Mouse (Mus musculus): ENCODE data around the gene Sgpp1. TPM values are rescaled to one million over a fixed set of nuclear protein-coding genes. Genes with fewer than 3 reads are reported as not detected.
"Not testable (repeated sequence)": the region's sequence is repeated elsewhere in the genome, so short reads cannot be mapped to it uniquely, and the experiment has no call there.

The Sgpp1 gene
- total RNA-seq, 2 experiments from 2014 or later, result 17.9 TPM

DNA sequence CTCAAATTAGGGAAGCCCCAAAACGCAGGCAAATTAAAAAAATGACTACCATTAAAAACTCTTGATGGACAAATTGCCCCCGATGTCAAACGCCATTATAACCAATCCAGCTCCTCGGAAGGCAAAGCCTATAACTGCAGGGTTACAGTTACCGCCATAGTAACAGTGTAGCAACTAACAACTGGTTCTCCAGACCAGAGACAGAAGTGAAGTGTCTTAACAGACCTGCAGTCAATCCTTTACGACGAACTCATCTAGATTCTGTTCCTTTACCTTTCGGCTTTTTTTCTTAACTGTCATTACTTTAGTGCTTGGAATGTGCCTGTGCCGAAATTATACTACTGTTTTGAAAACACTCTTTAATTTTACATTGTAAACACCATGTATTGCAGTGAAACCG, 1.4 kb downstream of the Sgpp1 start:
- intact Hi-C loops (cut with DNase I), result loop anchor here (5.0 kb wide), 1 partner anchor 38 kb away; no protein-coding TSS in a partner anchor
- no peak for DNase-seq

DNA sequence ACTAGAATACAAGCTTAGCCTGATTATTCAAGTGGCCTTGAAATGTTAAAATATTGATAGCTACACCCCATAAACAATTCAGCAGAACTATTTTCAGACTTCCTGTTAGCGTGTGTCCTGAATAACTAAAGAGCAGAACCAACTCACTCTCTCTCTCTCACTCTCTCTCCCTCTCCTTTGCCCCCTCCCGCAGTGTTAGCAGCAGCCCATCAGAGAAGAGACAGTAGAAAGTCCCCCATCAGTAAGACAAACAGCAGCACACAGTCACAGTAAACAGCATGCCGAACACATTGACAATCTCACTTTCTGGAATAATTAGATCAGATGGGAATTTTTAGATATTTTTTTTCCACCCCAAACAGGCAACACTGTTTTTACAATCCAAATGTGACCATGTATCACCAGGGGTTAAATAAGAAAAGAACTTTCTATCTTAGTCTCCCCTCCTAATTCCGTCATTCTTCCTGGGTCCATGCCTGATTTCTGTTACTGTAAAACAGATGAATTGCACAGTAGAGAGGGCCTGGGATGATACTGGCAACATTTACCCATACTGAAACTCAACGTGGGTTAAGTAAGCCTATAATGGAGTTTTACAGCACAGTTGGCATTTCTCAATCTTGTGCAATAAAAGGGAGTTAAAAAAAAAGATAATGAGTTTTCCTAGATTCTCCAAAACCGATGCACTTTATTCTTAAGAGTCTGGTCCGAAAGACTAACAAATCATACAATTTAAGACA, 2.0 kb downstream of the Sgpp1 start:
- intact Hi-C loops (cut with DNase I), result loop anchor here (5.0 kb wide), 1 partner anchor 39 kb away; no protein-coding TSS in a partner anchor
- peak in 1 of 2 experiments; percentile 22 for DNase-seq

DNA sequence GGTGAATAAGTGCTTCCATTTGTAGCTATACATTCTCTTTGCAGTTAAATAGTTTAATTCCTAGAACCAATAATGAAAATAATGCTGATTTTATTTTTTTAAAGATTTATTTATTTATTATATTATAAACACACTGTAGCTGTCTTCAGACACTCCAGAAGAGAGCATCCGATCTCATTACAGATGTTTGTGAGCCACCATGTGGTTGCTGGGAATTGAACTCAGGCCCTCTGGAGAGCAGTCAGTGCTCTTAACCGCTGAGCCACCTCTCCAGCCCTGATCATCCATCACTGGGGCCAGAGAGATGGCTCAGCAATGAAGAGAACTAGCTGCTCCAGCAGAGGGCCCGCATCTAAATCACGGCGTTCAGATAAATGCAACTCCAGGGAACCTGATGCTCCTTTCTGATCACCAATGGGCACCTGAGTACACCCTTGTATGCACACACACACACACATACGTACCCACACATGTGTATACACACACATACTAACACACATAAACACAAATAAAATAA, 3.5 kb downstream of the Sgpp1 start:
- intact Hi-C loops (cut with DNase I), result loop anchor here (5.0 kb wide), 1 partner anchor 40 kb away; no protein-coding TSS in a partner anchor
- DNase-seq, result no peak

DNA sequence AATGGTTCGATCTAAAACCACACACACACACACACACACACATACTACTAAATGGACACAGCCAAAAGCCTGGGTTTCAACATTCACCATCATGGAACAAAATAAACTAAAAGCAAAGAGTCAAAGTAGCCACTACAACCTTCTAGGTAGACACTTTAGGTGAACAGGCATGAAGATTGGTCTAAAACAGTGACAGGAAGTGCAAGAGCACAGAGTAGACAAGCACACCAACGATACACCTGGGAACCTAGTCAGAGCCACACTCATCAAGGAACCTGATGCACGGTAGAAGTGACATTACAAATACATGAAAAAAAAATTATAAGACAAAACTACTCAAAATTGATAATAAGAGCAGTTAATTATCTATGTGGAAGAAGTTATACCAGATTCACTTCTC, 4.0 kb downstream of the Sgpp1 start:
- no peak for DNase-seq
- intact Hi-C loops (cut with DNase I), result loop anchor here (5.0 kb wide), 1 partner anchor 41 kb away; no protein-coding TSS in a partner anchor

DNA sequence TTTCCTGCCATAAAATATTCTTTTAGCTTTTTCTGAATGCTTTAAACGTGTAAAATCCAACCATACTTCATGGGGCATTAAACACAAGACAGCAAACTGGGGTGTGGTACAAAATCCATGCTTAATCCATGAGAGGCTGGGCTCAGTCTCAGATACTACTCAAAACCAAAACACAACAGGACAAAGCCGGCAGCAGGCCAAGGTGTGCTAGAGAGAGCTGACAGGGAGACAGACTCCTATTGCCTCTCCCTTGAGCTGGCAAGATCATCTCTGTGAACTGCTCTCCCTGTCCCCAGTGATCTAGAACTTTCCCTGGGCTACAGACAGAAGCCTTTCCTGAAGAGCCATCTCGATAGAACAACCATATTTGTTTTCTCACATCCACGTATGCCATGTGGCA, 5.1 kb downstream of the Sgpp1 start:
- no peak for DNase-seq
- intact Hi-C loops (cut with DNase I), result loop anchor here (5.0 kb wide), 1 partner anchor 42 kb away; no protein-coding TSS in a partner anchor

DNA sequence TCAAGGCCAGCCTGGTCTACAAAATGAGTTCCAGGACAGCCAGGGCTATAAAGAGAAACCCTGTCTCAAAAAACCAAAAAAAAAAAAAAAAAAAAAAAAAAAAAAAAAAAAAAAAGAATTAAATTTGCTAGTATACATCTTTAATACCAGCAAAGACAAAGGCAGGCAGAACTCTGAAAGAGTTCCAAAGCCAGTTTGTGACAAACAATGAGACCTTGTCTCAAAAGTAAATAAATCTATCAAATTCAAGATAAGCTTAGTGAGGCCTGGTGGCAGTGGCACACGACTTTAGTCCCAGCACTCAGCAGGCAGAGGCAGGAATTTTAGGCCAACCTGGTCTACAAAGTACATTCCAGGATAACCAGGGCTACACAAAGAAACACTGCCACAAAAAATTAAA, 5.7 kb downstream of the Sgpp1 start:
- intact Hi-C loops (cut with DNase I), result loop anchor here (5.0 kb wide), 1 partner anchor 42 kb away; no protein-coding TSS in a partner anchor
- DNase-seq, result no peak

DNA sequence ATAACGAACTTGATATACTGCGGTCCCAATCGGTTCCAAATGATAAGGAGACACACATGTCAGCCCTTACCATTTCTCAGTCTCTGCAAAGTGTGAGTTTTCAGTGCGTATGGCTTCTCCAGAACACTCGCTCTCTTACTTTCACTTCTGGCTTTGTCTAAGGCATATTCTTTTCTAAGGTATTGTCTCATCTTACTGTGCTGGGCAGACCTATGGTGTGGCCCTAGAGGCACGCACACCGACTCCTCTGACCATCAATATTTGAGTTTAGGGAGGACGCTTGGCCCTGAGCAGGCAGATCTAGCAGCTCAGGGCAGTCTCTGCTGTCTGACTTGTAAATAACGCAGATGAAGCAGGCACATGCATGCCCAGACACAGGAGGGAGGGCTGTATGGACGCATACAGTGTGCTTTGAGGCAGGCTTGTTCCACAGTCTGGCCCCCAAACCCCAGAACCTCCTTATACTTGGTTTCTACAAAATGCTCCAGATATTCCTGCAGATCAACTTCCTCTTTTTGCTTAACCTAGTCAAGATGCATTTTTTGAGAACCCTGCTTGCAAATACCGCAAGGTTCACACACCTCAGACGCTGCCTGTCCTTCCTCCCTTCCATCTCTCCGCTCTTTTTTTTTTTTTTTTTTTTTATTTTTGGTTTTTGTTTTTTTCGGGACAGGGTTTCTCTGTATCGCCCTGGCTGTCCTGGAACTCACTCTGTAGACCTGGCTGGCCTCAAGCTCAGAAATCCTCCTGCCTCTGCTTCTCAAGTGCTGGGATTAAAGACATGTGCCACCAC, 8.0 kb downstream of the Sgpp1 start:
- no peak for DNase-seq
- intact Hi-C loops (cut with DNase I), result no loop called here

DNA sequence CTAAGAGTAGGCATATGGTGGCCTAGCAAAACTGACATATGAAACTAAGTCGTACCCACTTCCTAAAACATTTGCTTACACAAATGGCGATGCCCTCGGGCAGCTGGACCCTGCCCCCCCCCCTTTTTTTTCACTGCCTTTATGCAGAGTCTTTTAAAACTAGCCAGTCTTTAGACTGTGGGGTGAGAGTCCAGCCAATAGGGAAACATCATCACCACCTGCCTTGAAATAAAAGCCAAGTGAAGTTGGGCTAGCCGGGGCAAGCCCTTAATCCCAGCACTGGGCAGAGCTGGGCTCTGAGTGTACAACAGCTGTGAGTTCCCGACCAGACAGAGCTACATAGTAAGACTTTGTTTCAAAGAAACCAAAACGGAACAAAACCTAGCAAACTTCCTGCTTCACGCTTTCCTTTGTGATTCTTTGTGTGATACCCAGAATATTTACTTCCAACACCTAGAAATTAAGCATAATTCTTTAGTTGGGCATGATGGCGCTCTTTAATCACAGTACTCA, 9.1 kb downstream of the Sgpp1 start:
- intact Hi-C loops (cut with DNase I), result no loop called here
- no peak for DNase-seq

DNA sequence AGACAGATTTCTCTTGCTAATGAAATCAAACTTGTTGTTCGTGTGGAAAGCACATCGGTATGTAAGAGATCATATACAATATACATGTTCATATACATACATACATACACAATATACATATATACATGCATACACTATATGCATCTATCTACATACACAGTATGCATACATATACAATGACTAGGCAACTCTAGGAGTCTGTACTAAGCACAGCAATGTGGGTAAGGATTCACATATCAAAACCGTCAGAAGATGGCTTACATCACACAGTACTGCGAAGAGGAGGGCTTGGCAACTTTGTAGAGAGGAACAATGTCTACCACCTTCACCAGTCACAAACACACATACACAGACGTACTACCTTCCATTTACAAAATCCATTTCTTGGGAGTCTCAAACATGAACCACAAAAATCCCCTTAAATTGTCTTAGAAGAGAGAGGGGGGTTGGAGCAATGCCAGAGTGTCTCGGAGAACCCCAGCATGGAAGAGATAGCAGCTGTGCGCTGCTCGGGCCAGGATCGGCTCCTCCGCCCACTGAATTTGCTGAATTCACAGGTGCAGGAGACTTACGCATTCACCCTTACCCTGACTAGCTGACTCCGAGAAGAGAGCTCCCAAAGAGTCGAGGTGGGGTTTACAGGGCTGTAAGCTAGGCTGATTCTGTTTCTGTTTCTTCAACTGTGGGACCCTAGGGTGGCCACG, 10.8 kb downstream of the Sgpp1 start:
- intact Hi-C loops (cut with DNase I), result no loop called here
- DNase-seq, result no peak

DNA sequence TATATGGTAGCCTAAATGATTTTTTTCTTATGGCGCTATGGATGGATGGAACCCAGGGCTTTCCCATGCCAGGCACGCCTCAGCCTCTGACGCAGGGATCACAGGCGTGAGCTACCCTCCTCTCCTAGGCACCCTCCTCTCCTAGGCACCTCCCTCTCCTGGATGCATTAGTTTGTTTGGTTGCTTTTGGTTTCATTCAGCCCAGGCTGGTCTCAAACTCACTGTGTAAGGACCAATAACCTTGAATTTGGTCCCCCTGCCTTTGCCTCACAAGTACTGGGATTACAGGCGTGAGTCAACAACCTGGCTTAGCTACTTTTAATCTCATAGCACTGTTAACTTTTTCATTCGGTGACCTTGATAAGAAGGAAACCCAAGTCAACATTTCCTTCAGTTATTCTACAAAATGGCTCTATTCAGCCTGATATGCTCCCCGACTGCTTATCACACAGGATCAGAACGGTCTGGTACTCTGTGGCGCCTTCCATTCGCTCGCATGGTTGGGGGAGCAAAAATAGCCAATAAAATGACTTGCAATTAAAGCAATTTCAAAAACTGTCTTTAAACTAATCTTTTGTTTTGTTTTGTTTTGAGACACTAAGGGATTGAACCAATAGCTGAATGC, 11.6 kb downstream of the Sgpp1 start:
- DNase-seq, result no peak
- intact Hi-C loops (cut with DNase I), result no loop called here

DNA sequence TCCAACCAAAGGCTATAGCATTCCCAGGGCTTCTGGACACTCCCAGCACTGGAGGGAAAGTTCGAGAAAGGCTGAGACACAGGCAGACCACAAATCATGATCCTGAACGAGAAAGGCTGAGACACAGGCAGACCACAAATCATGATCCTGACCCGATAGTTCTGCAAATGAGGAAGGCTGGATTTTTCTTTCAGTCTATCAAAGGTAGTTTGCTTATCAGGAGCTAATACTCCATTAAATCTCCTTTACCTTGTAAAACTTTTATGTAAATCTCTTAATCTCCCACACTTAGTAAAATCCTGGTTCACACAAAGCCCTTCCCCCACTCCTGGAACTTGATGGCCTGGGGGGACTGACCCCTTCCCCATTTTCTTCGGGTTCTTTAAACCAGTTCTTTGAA, 13.6 kb downstream of the Sgpp1 start:
- intact Hi-C loops (cut with DNase I), result no loop called here
- DNase-seq, result no peak

DNA sequence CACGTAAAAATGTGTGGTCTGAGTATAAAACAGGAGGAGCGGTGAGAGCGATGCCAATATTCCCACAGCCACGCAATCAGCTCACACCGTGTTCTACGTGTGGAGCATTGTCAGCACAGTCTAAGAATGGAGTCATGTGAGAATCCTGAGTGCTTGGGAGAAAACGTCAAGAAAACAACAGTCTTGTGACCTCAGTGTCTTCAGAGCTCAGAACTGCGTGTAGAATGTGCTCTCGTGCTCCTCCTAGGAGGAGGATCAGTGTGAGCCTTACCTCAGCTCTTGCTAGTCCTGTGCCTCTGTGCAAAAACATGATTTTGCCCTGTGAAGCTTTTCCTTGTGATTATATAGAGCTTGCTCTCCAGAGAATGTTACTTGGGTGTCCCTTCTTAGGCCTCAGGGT, 14.5 kb downstream of the Sgpp1 start:
- DNase-seq, result no peak
- intact Hi-C loops (cut with DNase I), result no loop called here

DNA sequence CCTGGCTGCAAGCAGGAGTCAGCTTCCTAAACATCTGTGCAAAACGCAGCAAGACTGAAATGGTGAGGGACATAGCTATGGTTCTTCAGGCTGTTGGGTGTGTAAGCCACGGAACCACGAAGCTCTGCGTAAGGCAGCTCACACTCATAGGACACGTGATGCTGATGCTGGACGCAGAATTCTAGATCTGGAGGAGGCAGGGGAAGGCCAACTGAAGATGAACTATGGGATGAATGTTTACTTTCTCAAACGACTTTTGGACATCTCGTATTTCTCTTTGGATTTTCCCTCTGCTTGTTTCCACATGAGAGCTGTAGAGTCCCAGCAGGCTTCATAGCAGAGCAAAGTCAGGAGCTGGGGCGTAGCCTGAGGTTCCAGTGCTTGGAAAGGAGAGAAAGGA, 21.9 kb downstream of the Sgpp1 start:
- no peak for DNase-seq
- intact Hi-C loops (cut with DNase I), result no loop called here

DNA sequence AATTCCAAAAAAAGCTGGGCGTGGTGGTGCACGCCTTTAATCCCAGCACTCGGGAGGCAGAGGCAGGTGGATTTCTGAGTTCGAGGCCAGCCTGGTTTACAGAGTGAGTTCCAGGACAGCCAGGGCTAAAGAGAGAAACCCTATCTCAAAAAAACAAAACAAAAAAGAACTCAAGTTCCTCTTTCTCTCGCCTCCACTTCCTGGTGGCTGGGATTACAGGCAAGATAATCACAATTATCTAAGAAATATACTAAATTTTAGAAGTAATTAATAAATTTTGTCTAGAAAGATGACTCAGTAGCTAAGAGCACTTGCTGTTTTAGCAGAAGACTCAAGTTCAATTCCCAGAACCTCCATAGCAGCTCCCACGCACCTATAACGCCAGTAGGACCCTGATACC, 22.6 kb downstream of the Sgpp1 start:
- intact Hi-C loops (cut with DNase I); DNase-seq: not testable (repeated sequence)

DNA sequence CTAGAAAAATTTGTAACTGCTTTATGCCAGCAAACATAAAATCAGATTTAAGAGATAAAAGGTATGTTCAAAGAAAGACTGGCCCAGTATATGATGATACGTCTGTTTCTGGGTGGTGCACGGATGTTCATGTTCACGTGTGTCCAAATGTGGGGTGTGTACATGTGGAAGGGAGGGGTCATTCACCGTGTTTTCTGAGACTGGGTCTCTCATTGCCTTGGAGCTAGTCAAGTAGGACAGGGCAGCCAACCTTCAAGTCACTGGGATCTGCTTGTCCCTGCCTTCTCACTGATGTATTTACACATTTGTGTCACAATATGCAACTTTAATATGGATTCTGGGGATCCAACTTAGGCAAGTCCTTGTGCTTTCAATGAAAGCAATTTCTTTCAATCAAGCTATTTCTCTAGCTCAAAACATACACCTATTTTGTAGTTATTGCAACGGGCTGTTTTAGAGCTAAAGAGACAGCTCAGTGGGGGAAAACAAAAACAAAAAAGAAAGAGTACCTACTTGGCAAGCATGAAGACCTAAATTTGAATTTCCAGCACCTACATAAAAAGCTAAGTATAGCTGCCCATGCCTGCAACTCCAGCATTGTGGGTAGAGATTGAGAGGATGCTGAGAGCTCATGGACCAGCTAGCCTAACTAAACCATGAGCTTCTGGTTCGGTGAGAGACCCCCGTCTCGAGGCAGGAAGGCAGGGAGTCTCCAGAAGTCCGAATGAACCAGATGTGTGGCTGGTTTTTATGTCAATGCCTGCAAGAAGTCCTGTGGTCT, 24.7 kb downstream of the Sgpp1 start:
- intact Hi-C loops (cut with DNase I), result no loop called here
- DNase-seq, result no peak

DNA sequence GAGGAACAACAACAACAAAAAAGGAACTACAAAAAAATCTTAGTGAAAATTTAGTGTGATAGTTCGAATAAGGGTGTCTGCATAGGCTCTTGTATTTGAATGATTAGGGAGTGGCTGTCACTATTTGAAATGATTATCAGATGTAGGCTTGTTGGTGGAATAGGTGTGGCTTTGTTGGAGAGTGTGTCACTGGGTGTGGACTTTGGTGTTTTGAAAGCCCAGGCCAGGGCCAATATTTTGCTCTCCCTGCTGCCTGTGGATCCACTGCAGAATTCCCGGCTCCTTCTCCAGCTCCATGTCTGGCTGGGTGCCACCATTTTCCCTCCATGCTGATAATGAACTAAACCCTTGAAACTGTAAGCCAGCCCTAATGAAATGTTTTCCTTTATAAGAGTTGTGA, 26.0 kb downstream of the Sgpp1 start:
- intact Hi-C loops (cut with DNase I), result no loop called here
- no peak for DNase-seq

DNA sequence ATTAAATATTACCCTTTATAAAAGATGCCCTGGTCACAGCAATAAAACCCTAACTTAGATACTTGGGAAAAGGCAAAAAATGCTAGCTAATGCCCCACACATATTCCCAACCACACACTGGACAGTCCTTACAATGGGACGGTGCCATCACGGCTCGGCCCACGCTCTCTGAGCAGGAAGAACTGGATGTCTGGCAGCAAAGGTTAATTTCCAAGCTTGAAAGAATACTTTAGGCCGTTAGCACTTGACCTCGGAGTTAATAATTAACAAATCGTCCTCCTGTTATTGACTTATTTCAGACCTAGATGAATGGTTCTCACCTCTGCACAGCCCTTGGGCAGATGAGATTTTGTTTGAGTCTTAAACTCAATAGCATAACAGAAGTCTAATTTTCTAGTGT, 28.9 kb downstream of the Sgpp1 start:
- no peak for DNase-seq
- intact Hi-C loops (cut with DNase I), result no loop called here

DNA sequence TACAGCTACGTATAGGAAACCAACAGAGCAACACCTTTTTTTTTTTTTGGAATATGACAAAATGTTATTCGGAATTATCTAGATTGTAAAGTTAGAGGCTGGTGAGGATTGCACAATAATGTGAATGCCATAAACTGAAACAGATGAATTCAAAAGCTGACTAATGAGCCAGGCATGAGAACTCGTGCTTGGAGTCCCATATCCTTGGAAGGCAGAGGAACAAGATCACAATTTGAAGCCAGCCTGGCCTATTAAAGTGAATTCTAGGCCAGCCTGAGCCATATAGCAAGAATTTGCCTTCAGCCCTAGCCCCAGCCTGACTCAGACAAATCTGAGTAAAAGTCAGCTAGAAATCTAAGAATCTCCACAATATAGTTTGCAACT, 32.8 kb downstream of the Sgpp1 start:
- no peak for DNase-seq
- intact Hi-C loops (cut with DNase I), result no loop called here

DNA sequence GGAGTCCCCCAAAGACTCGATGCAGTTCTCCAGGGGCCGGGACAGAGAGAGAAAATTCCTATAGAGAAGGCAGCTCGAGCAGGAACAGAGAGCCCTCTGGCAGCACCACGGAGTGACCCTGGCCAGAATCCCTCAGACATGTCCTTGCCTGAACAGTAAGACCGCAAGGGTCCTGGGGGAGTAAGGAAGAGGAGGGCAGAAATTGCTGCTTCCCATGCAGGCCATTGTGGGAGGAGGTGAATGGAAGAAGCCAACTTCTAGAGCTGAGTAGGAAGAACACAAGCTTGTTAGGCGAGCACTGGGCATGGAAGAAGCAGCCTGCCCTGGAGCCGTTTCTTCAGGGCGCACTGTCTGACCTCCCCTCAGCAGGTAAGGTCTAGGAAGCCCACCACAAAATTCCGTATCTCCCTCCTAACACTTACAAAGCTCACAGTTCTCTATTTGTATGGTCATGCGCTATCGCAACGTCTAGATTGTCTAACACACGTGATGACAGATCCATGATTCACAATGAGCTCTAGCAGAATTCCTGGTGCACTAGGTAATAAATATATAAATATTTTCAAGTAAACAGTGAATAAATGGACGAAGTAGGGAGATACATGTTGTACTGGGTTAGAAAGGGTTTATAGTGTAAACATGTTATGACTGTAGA, 33.3 kb downstream of the Sgpp1 start:
- intact Hi-C loops (cut with DNase I), result no loop called here
- peak; percentile 23 to 51 for DNase-seq
